ENCODE assay signal across 10 mouse cellular contexts in genomic region chr7:80754086-80754485, GRCm38 (mm10).
DNase-seq lines count a peak whose midpoint lies in the region; ATAC-seq and TF ChIP-seq lines count a peak whose summit lies in the region.
"Had no signal": no experiment of that assay in that cellular context is flagged by ENCODE, and none has a peak within 500 bp of the region (broad histone marks: within the 10 kb centered on the region; RNA-seq: fewer than 3 reads in every experiment).

No protein-coding gene starts in this region.

- no peak for TF ChIP-seq POLR2A in bone marrow macrophage, adult 2 months (IDR thresholded peaks at IDR 0.05; ENCODE audit: borderline replicate concordance, low read depth, low read length)

- no peak for TF ChIP-seq CTCF in bone marrow macrophage, adult 2 months (IDR thresholded peaks at IDR 0.05; ENCODE audit: low read depth, low read length)
- TF ChIP-seq CTCF in lung, embryonic 14.5 days (IDR thresholded peaks at IDR 0.05; ENCODE audit: low read depth), result no peak

- no peak for ATAC-seq in lung, embryonic 14.5 days (ENCODE audit: insufficient read depth)
- ATAC-seq in neutrophil, adult 5-6 weeks (ENCODE audit: extremely low read depth, insufficient number of reproducible peaks, low FRiP score, poor library complexity, severe bottlenecking), result peak; percentile 62
- ATAC-seq in hindbrain, embryonic 13.5 days (ENCODE audit: low FRiP score), result no peak
- ATAC-seq: activated CD4-positive, CD25-positive, alpha-beta regulatory T cell, adult 4 months had no signal

- peaks cover 71% of the 10 kb centered on the region for H3K36me3 ChIP-seq in lung, embryonic 14.5 days (ENCODE audit: insufficient read depth)
- peaks cover 84% of the 10 kb centered on the region for H3K36me3 ChIP-seq in hindbrain, embryonic 13.5 days

- H3K27me3 ChIP-seq in lung, embryonic 14.5 days (ENCODE audit: insufficient read depth, low read length), result no peaks in the 10 kb centered on the region
- no peaks in the 10 kb centered on the region for H3K27me3 ChIP-seq in hindbrain, embryonic 13.5 days
- H3K27me3 ChIP-seq: limb, embryonic 12.5 days had no signal

- H3K4me1 ChIP-seq in bone marrow macrophage, adult 2 months (ENCODE audit: control insufficient read depth, insufficient read depth, low read length), result peaks cover 28% of the 10 kb centered on the region
- H3K4me1 ChIP-seq in lung, embryonic 14.5 days (ENCODE audit: insufficient read depth), result no peaks in the 10 kb centered on the region
- H3K4me1 ChIP-seq in hindbrain, embryonic 13.5 days (replicated peaks), result no peaks in the 10 kb centered on the region
- H3K4me1 ChIP-seq: limb, embryonic 12.5 days had no signal

- 77% methylated on average over 2 of the region's 2 CpGs for WGBS in lung, embryonic 14.5 days
- WGBS in hindbrain, embryonic 13.5 days, result 87% methylated on average over 2 of the region's 2 CpGs

- DNase-seq in kidney, postnatal 10 days, result peak; percentile 28
- no peak for DNase-seq in kidney, adult 11 months
- peak; percentile 14 for DNase-seq in lung, embryonic 14.5 days
- DNase-seq in urinary bladder, postnatal 25 days (ENCODE audit: low spot score), result no peak
- DNase-seq: layer of hippocampus, adult 9-11 months had no signal

- H3K4me2 ChIP-seq in lung, embryonic 14.5 days, result no peak overlapping the region
- no peak overlapping the region for H3K4me2 ChIP-seq in hindbrain, embryonic 13.5 days
- H3K4me2 ChIP-seq: limb, embryonic 12.5 days had no signal

- no peak overlapping the region for H3K4me3 ChIP-seq in bone marrow macrophage, adult 2 months (ENCODE audit: insufficient read depth, low read length)
- H3K4me3 ChIP-seq in lung, embryonic 14.5 days (ENCODE audit: low read depth, low read length), result no peak overlapping the region
- no peak overlapping the region for H3K4me3 ChIP-seq in hindbrain, embryonic 13.5 days
- H3K4me3 ChIP-seq: limb, embryonic 12.5 days had no signal

- H3K27ac ChIP-seq in bone marrow macrophage, adult 2 months (ENCODE audit: insufficient read depth, low read depth, low read length), result peak overlapping the region; percentile 85
- peak overlapping the region; percentile 42; the same call in 1 of the 2 replicates for H3K27ac ChIP-seq in lung, embryonic 14.5 days (ENCODE audit: low read depth)
- no peak overlapping the region for H3K27ac ChIP-seq in hindbrain, embryonic 13.5 days
- H3K27ac ChIP-seq: limb, embryonic 12.5 days had no signal

- no peak overlapping the region for H3K9ac ChIP-seq in lung, embryonic 14.5 days
- H3K9ac ChIP-seq in hindbrain, embryonic 13.5 days, result no peak overlapping the region
- H3K9ac ChIP-seq: limb, embryonic 12.5 days had no signal

- no peaks in the 10 kb centered on the region for H3K9me3 ChIP-seq in lung, embryonic 14.5 days (ENCODE audit: low read depth, low read length)
- H3K9me3 ChIP-seq in hindbrain, embryonic 13.5 days, result no peaks in the 10 kb centered on the region
- H3K9me3 ChIP-seq: limb, embryonic 12.5 days had no signal

Comparison
In these comparisons a context has a peak if more than half of its experiments do, and no peak if none do; other contexts are left out.
1. DNase-seq: peak in kidney, postnatal 10 days (single experiment) and lung, embryonic 14.5 days (single experiment); none in kidney, adult 11 months (single experiment) and urinary bladder, postnatal 25 days (single experiment).